Mouse (Mus musculus) G1E (cell line): ENCODE results near the gene Ablim1.

Source experiments
- CTCF ChIP-seq: IDR thresholded peaks from 2 replicates; pipeline ENCODE4 v1.5.1; 2012; ENCODE audit warnings: low read depth, low read length, inconsistent platforms, mixed read lengths
- GATA2 ChIP-seq: IDR thresholded peaks from 2 replicates; pipeline ENCODE4 v1.6.1; 2012; ENCODE audit warnings: low read depth, low read length, inconsistent platforms, borderline replicate concordance
- POLR2AphosphoS5 ChIP-seq: IDR thresholded peaks from 2 replicates; pipeline ENCODE4 v1.6.1; 2012; ENCODE audit warnings: low read depth, low read length, inconsistent platforms; ENCODE audit not compliant: insufficient replicate concordance
- TAL1 ChIP-seq: conservative IDR thresholded peaks from 2 replicates; pipeline ENCODE4 v1.6.1; 2012; ENCODE audit warnings: low read depth, low read length, inconsistent platforms, mixed read lengths

DNA sequence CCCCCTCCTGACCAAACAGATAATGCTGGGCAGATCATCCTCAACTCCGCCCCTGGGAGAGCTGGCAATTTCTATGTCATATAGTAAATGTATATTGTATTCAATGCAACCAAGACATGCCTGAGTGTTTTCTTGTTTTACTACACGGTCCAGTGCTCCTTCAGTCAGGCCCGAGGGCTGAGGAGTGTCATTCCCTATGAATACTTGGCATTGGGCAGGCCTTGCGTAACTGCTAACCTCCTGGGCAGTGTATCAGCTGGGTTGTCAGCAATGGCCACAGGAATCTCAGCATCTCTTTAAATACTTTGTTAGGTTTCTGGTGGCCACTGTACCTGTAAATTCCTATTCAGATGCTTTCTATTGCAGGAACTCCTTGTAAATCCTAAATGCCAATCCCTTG is 320.1 kb downstream of the Ablim1 start:
- TF ChIP-seq CTCF (no peak), GATA2 (no peak), TAL1 (no peak), POLR2AphosphoS5 (no peak)
